Mouse (Mus musculus) right cerebral cortex, postnatal 4 days (tissue): ENCODE data around the gene Prr15.

Experiments used
- DNase-seq: peaks from one replicate; pipeline ENCODE4 v3.0.0-alpha.2; 2022

Prr15 gene

DNA sequence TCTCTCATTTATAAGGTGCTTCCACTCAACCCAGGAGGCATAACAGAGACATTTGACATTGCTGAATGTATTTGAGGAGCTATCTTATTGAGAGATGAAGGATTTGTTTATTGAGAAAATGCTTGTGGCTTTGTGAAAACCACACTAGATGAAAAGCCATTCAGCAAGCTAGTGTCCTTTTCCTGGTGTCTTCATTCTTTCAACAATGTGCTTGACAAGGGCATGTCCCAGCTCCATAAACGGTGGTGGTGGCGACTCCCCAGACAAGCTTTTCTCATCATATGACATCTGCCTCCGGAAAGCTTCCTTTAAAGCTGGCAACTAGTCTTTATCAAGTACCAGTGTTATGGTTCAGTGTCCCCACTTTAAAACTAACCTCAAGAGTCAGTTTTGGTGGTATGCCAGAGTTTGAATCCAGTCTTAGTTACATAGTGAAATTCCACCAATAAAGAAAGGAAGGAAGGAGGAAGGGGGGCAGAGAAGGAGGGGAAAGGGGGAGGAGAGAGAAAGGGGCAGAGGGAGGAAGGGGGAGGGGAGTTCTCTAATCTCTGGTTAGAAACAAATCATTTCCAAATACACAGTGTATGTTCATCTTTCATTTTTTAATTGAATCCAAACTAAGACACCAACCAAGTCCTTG is at the start of gene Prr15:
Prr15 (plus strand) TSS at position 590 of the 640 bp plus-strand sequence.
- no peak for DNase-seq

DNA sequence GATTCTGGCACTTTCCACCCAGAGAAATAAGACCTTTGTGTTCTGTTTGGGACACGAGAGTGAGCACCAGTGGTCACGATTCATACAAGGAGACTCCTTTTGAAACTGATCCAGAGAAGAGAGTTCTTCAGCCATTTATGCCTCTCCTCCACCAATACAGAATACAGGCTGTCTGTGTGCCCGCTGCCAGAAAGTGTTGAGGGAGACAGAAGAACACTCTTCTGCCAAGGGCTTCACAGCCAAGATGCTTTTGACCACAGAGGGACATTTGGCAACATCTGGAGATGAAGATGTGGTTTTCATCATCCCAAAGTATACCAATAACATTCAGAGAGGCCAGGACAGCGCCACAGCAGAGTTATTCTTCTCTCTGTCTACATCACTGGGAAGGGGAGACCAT is 48.4 kb upstream of the Prr15 start:
- no peak for DNase-seq

DNA sequence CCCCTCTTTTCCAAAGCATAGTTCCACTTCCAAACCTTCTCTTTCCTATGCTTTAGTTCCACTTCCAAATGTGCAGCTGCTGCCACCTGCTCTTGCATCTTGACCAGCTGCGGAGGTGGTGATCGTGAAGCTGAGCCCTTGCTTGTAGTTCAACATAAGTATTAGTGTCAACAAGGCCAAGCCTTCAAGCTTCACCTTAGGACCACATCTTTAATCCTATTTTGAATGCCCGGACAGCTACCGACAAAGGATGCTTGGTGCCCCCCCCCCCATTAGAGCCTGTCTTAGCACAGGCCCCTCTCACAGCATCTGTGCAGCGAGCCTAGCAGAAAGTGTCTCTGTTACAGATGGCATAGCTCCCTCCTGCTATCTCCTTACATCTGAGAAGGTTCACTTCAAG is 47.8 kb upstream of the Prr15 start:
- no peak for DNase-seq

- DNase-seq, result no peak
Observed at GRCm38 (mm10) chr6:54278613-54279012, 47.0 kb upstream of the Prr15 start.

GRCm38 (mm10) chr6:54279391-54279790 is 46.2 kb upstream of the Prr15 start:
- DNase-seq, result no peak

DNA sequence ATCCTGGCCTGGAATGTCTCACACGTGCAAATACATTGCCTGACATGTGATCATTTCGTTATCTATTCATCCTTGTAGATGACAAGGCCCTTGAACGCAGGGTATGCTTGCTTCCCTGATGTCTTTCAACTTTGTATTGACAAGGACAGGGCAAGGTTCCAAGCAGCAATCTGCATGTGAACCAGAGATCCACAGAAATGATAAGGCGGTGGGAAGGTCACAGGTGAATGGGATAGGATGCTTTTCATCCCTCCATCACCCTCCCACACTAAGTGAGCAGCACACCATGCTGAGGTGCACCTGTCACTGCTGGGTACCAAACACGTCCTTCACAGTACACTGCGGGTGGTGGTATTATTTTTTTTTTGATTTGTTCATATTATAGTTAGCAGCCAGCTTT is 45.4 kb upstream of the Prr15 start:
- DNase-seq, result no peak

- no peak for DNase-seq
Observed at GRCm38 (mm10) chr6:54283299-54283698, 42.3 kb upstream of the Prr15 start.

- no peak for DNase-seq
Observed at GRCm38 (mm10) chr6:54284167-54284711, 41.4 kb upstream of the Prr15 start.

DNA sequence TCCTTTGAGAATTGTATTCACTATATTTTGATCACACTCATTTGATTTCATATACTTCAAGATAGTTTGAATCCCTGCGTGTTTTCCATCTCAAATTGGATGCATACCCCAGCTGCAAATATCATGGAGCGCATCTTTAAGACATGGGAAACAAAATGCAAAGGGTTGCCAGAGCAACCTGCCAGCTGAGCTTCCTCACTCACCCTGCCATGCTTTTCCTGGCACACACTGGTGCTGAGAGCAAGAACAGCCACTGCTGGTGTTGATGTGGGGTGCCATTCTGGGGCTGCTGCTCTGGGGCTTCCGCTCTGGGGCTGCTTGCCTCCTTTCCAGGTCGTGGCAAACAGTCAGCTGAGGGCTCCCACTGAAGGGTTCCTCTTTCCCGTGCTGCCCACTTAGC is 38.8 kb upstream of the Prr15 start:
- DNase-seq, result no peak

DNA sequence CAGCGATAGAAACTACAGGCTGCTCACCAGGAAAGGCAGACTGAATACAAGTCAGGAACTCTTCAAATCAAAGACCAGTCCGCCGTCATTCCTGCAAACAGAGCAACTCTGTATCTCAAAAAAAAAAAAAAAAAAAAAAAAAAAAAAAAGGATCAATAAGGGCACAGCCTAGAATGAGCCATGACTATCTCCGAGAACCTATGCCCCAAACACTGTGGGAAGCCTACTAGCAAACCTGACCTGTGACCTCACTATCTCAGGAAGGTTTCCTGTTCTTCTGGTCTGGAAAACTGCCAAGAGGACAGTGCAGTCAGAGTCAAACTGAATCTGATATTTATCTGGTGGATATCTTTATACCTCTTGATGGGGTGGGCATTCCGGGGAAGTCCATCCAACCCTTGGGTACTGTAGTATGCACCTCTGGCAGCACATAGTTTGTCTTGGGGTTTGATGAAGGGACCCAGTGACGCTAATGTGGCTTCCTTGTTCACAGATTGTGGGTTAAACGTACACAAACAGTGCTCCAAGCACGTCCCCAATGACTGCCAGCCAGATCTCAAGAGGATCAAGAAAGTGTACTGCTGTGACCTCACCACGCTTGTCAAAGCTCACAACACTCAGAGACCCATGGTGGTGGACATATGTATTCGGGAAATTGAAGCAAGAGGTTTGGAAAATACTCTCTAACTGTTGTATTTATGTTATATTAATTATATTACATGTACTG is 35.7 kb upstream of the Prr15 start:
- DNase-seq, result no peak

- no peak for DNase-seq
Observed at GRCm38 (mm10) chr6:54297231-54297630, 28.4 kb upstream of the Prr15 start.

GRCm38 (mm10) chr6:54299417-54299816 is 26.2 kb upstream of the Prr15 start:
- DNase-seq, result no peak

DNA sequence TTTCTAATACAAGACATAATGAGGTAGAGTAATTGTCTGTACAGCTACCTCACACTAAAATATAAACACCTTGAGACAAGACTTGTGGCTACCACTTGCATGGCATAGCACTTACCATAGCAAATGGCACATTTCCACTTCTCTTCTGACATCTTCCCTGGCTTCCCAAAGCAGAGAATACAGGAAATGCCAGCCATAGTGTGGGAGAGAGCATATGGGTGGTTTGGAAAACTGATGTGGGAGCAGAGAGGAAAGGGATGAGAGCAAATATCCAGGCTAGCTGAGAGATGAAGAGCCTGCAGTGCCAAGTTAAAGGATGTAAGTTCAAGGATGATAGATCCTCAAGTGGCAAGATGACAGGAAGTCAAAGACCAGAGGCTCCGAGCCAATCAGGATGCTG is 19.9 kb upstream of the Prr15 start:
- no peak for DNase-seq

DNA sequence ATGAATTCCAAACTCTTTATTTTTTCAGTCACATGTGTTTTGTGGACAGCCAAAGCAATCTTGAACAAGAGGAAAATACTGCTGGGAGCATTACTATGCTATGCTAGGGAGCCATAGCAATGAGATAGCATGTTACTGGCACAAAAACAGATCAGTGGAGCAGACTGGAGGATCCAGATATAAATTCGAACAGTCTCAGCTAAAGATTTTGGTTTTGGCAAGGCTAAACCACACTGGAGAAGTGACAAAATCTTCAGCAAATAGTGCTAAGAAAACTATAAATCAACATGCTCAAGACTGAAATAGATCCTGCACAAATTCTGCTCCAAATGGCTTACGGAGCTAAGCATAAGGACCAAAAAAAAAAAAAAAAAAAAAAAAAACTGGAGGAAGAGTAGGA is 12.6 kb upstream of the Prr15 start:
- DNase-seq, result no peak

GRCm38 (mm10) chr6:54318618-54319017 is 7.0 kb upstream of the Prr15 start:
- DNase-seq, result no peak

DNA sequence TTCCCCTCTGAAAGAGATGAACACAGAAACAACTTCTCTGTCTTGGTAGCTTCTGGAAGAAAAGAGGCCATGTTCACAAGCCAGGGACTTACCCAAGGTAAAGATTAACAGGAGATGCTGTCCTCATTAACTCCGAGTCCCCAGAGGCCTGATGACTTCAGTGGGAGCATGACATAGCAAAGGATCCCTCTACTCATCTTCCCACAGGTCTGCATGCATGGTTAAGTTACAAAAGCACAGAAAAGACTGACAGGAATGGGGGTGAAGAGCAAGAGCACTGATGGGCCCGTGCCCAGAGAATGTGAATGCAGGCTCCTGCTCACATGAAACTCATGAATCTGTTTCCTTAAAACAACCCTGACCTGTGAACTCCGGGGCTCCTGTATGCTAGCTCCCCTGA is 6.4 kb upstream of the Prr15 start:
- DNase-seq, result no peak

GRCm38 (mm10) chr6:54320236-54320635 is 5.4 kb upstream of the Prr15 start:
- no peak for DNase-seq

DNA sequence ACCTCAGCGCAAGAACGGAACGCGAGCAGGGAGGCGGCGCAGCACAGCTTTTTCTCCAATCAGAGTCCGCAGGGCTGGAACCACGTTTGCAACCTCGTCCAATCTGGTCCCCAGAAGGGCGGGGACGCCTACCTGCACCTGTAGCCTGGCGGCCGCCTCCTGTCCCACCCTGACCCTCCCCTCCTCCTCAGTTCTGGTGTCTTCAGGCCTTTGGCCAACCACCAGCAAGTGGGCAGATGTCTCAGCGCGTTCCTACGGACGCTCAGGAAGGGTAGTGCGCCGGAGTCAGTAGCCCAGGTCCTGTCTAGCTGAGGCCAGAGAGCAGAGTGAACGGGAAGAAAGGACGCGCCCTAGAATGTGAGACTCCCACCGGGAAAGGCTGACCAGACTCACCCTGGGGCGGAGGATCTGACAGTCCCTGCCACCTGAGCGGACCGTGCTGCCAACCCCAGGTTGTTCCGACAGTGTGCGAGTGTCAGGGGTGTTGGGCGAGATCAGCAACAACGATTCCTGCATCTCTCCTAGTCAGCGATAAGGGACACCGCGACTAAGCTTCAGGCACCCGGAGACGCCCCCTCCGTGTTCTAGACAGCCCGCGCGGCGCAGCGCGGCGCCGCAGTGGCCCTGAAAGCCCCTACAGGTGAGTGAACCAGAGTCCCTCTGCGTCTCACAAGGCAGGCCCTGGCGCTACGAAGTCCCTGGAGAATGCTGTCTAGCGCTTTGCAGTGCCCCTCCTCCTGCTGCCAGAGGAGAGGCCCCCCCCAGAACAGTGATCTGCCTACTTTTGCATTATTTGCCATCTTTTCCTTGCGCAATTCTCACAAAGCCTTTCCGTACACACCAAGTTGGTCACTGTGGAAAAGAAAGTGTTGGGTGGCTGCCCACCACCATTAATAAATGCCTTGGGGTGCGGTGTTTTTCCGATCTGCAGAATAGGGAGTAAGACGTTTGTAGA is 1.3 kb downstream of the Prr15 start:
- DNase-seq, result peak; percentile 65

- peak; percentile 36 for DNase-seq
Observed at GRCm38 (mm10) chr6:54327626-54328003, 2.0 kb downstream of the Prr15 start.

- DNase-seq, result no peak
Observed at GRCm38 (mm10) chr6:54328783-54329182, 3.1 kb downstream of the Prr15 start.

DNA sequence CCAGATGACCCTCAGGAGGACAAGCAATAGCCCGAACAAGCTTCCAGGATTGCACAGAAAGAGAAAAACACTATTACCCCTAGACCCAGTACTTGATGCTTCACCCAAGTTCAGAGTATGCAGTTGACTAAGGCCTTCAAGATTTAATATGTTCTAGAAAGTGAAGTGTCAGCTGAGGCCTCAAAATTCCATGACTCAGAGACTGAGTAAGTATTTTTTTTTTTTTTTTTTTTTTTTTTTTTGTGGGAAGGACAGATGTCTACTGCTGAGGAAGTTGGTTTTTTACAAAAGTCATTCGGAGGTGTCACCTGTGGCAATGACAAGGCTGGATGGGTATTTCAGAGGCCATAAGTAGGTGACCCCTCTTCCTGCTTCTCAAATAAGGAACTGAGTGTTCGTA is 4.0 kb downstream of the Prr15 start:
- DNase-seq, result no peak

DNA sequence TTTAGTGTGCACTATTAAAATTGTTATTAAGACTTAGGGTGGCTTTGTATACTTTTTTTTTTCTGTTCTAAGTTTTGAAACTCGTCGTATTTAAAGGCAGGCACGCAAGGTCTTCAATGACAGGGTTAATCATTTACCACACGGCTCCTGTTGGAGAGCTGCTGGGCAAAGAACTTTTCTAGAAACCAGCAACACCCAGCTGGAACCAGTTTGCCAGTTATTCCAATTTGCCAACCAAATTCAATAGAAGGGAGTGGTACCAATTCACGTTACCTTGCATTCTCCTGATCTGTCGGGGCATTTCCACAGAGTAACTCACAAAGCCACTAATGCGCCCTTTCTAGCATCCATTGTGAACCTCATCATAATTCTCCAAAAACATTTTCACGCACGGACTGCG is 4.5 kb downstream of the Prr15 start:
- DNase-seq, result no peak

DNA sequence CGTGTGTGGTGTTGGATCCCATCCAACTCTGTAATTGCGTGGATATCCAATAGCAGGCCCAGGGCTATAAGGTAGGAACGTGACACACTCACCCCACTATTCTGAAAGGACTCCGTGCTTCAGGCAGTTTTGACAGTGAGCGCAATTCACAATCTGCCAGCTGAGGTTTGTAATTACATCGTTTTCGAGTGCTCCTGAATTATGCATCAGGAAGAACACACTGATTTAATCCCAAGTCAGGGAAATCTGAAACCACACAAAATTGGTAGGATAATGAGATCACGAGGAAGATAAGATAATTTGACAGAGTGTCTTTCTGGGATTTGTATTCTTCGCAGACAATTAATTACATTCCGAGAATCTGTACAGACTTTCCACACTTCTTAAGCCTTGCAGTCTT is 6.1 kb downstream of the Prr15 start:
- no peak for DNase-seq
